Mouse (Mus musculus) midbrain, postnatal 0 days (tissue): ENCODE measurements around the gene Rnf2. TPM values are rescaled to one million over a fixed set of nuclear protein-coding genes. Genes with fewer than 3 reads are reported as not detected.

Experiments used
- ATAC-seq: fragments of 200-750 bp; cut with Nextera tagmentation; 2 replicates; pipeline ENCODE4 v1.8.0; 2017; ENCODE audit warnings: moderate number of reproducible peaks, mild to moderate bottlenecking, moderate TSS enrichment, moderate library complexity; ENCODE audit not compliant: low FRiP score
- DNase-seq: peaks from one replicate; pipeline ENCODE4 v3.0.0-alpha.2; 2015; ENCODE audit warnings: low spot score
- H3K27ac ChIP-seq: fragments of 300-500 bp; sonication (generic); 2 replicates; pipeline ENCODE4 v1.5.1; 2014; ENCODE audit warnings: low read depth, mild to moderate bottlenecking, low read length, mixed read lengths
- H3K27me3 ChIP-seq: fragments of 300-500 bp; sonication (generic); 2 replicates; pipeline ENCODE4 v1.6.1; 2014; ENCODE audit warnings: low read length, control low read depth, mixed read lengths; ENCODE audit not compliant: insufficient read depth
- H3K36me3 ChIP-seq: fragments of 300-500 bp; sonication (generic); 2 replicates; pipeline ENCODE4 v1.6.1; 2014; ENCODE audit warnings: low read length, control low read depth, mixed read lengths; ENCODE audit not compliant: insufficient read depth
- H3K4me1 ChIP-seq: fragments of 300-500 bp; sonication (generic); 2 replicates; pipeline ENCODE4 v1.6.1; 2014; ENCODE audit warnings: mild to moderate bottlenecking, control low read depth, antibody characterized with exemption, low read length, mixed read lengths; ENCODE audit not compliant: insufficient read depth
- H3K4me2 ChIP-seq: fragments of 300-500 bp; sonication (generic); 2 replicates; pipeline ENCODE4 v1.6.1; 2014; ENCODE audit warnings: low read depth, mild to moderate bottlenecking, low read length, mixed read lengths; ENCODE audit not compliant: poor library complexity, severe bottlenecking
- H3K4me3 ChIP-seq: fragments of 300-500 bp; sonication (generic); 2 replicates; pipeline ENCODE4 v1.5.1; 2014; ENCODE audit warnings: low read depth, mild to moderate bottlenecking, low read length, moderate library complexity
- H3K9ac ChIP-seq: fragments of 300-500 bp; sonication (generic); replicated peaks from 2 replicates; pipeline ENCODE4 v1.6.1; 2014; ENCODE audit warnings: mild to moderate bottlenecking, low read length, moderate library complexity, mixed read lengths; ENCODE audit not compliant: poor library complexity, severe bottlenecking
- H3K9me3 ChIP-seq: fragments of 300-500 bp; sonication (generic); 2 replicates; pipeline ENCODE4 v1.6.1; 2016; ENCODE audit warnings: low read length, control low read depth
- CTCF ChIP-seq: IDR thresholded peaks from 2 replicates; pipeline ENCODE4 v1.5.1; 2016; ENCODE audit warnings: antibody characterized with exemption, mild to moderate bottlenecking
- WGBS: fragments of 180-500 bp; shearing (Covaris S2); extraction: QIAGEN DNeasy Blood & Tissue Kit; methylation state at CpG from one replicate; pipeline ENCODE4 v1.1.7; 2014; 5-methylcytosine and 5-hydroxymethylcytosine counted together
- polyA plus RNA-seq: library from polyadenylated mRNA; unstranded; fragments of >200 nt; fragmentation: Nextera tagmentation; extraction: Ambion mirVana; gene quantifications from 2 replicates; pipeline ENCODE4 v1.2.1, GENCODE M21; 2015
- total RNA-seq: library from RNA; depleted of rRNA; stranded (reverse); fragments of >200 nt; gene quantifications from 2 replicates; pipeline ENCODE4 v1.2.3, GENCODE M21; 2014

Rnf2 gene
- total and polyA plus RNA-seq, 2 experiments from 2014 or later, result 68.1 to 77.8 TPM

GRCm38 (mm10) chr1:151451946-151452345 is 48.8 kb downstream of the Rnf2 start:
- Histone ChIP-seq H3K9ac (no peak overlapping the region), H3K4me3 (no peak overlapping the region), H3K27ac (no peak overlapping the region), H3K4me1 (no peaks in the 10 kb centered on the region), H3K9me3 (no peaks in the 10 kb centered on the region), H3K4me2 (no peak overlapping the region), H3K27me3 (no peaks in the 10 kb centered on the region), H3K36me3 (peaks cover 31% of the 10 kb centered on the region)
- no peak for TF ChIP-seq CTCF
- 97% methylated on average over 11 of the region's 11 CpGs for WGBS
- ATAC-seq (no peak), DNase-seq (no peak)

GRCm38 (mm10) chr1:151450851-151451250 is 49.9 kb downstream of the Rnf2 start:
- 96% methylated on average over 1 of the region's 2 CpGs for WGBS
- H3K36me3 ChIP-seq, result peaks cover 28% of the 10 kb centered on the region

GRCm38 (mm10) chr1:151449866-151450265 is 50.9 kb downstream of the Rnf2 start:
- no peak for DNase-seq
- Histone ChIP-seq H3K9ac (no peak overlapping the region), H3K27ac (no peak overlapping the region), H3K9me3 (no peaks in the 10 kb centered on the region), H3K27me3 (no peaks in the 10 kb centered on the region), H3K36me3 (peaks cover 37% of the 10 kb centered on the region), H3K4me2 (no peak overlapping the region), H3K4me1 (no peaks in the 10 kb centered on the region), H3K4me3 (no peak overlapping the region)
- ATAC-seq, result no peak
- TF ChIP-seq CTCF, result no peak
- 95% methylated on average over 10 of the region's 10 CpGs for WGBS

More at GRCm38 (mm10) chr1:151450851-151451250, 49.9 kb downstream of the Rnf2 start:
- no peaks in the 10 kb centered on the region for H3K4me1 ChIP-seq
- no peak overlapping the region for H3K27ac ChIP-seq
- H3K4me2 ChIP-seq, result no peak overlapping the region
- DNase-seq (peak; percentile 34), ATAC-seq (no peak)
- H3K4me3 ChIP-seq, result no peak overlapping the region
- no peaks in the 10 kb centered on the region for H3K9me3 ChIP-seq
- no peak overlapping the region for H3K9ac ChIP-seq
- peak; percentile 50 for TF ChIP-seq CTCF
- no peaks in the 10 kb centered on the region for H3K27me3 ChIP-seq

GRCm38 (mm10) chr1:151435431-151435830 is 65.3 kb downstream of the Rnf2 start:
- ATAC-seq (no peak), DNase-seq (no peak)
- H3K36me3 ChIP-seq, result peaks cover 29% of the 10 kb centered on the region
- no peaks in the 10 kb centered on the region for H3K27me3 ChIP-seq
- no peaks in the 10 kb centered on the region for H3K4me1 ChIP-seq
- no peak overlapping the region for H3K4me3 ChIP-seq
- TF ChIP-seq CTCF, result no peak
- no peaks in the 10 kb centered on the region for H3K9me3 ChIP-seq
- no peak overlapping the region for H3K9ac ChIP-seq
- no peak overlapping the region for H3K4me2 ChIP-seq
- H3K27ac ChIP-seq, result no peak overlapping the region
- WGBS, result 93% methylated on average over 6 of the region's 6 CpGs

DNA sequence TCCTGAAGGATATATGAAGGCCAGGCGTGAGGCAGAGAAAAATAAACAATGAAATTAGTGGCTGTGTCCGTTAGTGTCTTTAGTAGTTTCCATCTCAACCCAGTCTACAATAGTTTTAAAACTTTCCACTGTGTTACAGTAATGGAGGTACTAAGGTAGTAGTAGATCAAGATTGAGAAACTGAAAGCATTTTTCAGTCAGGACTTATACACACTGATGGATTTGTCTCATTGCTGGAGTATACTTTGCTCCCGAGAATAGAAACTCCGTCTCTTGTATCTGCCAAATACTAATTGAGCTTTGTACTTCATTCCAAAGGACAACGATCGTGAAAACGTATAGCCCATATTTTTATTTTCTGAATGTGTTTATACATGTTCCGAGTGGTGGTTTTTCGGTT is 71.4 kb downstream of the Rnf2 start:
- ATAC-seq (no peak), DNase-seq (peak; percentile 1)
- peak overlapping the region; percentile 98; the same call in 1 of the 2 replicates for H3K27ac ChIP-seq
- WGBS, result 41% methylated on average over 9 of the region's 9 CpGs
- H3K36me3 ChIP-seq, result 0 out of 2 replicates have a peak, but pooled peaks cover 3% of the 10 kb centered on the region
- H3K4me1 ChIP-seq, result peaks cover 6% of the 10 kb centered on the region
- TF ChIP-seq CTCF, result no peak
- peak overlapping the region; percentile 89 for H3K9ac ChIP-seq
- H3K4me2 ChIP-seq, result peak overlapping the region; percentile 64
- H3K9me3 ChIP-seq, result no peaks in the 10 kb centered on the region
- H3K27me3 ChIP-seq, result no peaks in the 10 kb centered on the region
- H3K4me3 ChIP-seq, result peak overlapping the region; percentile 88

- no peaks in the 10 kb centered on the region for H3K27me3 ChIP-seq
- H3K9me3 ChIP-seq, result no peaks in the 10 kb centered on the region
- peak; percentile 9; the same call in 1 of the 2 replicates for TF ChIP-seq CTCF
- H3K9ac ChIP-seq, result peak within 1 kb of the TSS; percentile 89
- peak within 1 kb of the TSS; percentile 88 for H3K4me3 ChIP-seq
- ATAC-seq (peak; percentile 100), DNase-seq (peak; percentile 100)
- peak within 1 kb of the TSS; percentile 64 for H3K4me2 ChIP-seq
- H3K4me1 ChIP-seq, result peaks cover 6% of the 10 kb centered on the region
- under 1% methylated on average over 74 of the region's 74 CpGs for WGBS
- H3K36me3 ChIP-seq, result 0 out of 2 replicates have a peak, but pooled peaks cover under 1% of the 10 kb centered on the region
- H3K27ac ChIP-seq, result peak within 1 kb of the TSS; percentile 98
Measured at GRCm38 (mm10) chr1:151428263-151429221, 72.2 kb downstream of the Rnf2 start, which contains the start of the genes Swt1 and Trmt1l. TSS of gene Swt1 (minus strand) at chr1:151428455. TSS of gene Trmt1l (plus strand) at chr1:151428542.
